Mouse (Mus musculus) olfactory bulb, adult 2 months (tissue): ENCODE data around the gene Phtf2.

Source experiments
- CTCF ChIP-seq: fragments of 200-500 bp; IDR thresholded peaks from 2 replicates; pipeline ENCODE4 v1.5.1; 2012; ENCODE audit warnings: low read depth, mild to moderate bottlenecking, low read length, moderate library complexity; ENCODE audit not compliant: insufficient read depth
- POLR2A ChIP-seq: fragments of 200-500 bp; IDR thresholded peaks from 2 replicates; pipeline ENCODE4 v1.6.1; 2012; ENCODE audit warnings: mild to moderate bottlenecking, low read depth, low read length, moderate library complexity; ENCODE audit not compliant: insufficient read depth

GRCm38 (mm10) chr5:20830717-20831116, 51.2 kb downstream of the Phtf2 start:
- no peak for TF ChIP-seq POLR2A
- TF ChIP-seq CTCF, result no peak
